Mouse (Mus musculus): ENCODE measurements around the gene Susd6.

Susd6 gene

GRCm38 (mm10) chr12:80789849-80790694 is at the start of gene Susd6:
Gene Susd6, plus strand, starts transcription at chr12:80790510.
- peak; percentile 98 to 99 for DNase-seq (ENCODE audit: low spot score in 2 of 2)

GRCm38 (mm10) chr12:80744614-80745013 is 45.7 kb upstream of the Susd6 start:
- no peak for DNase-seq (ENCODE audit: low spot score in 2 of 2)

- no peak for DNase-seq (ENCODE audit: low spot score in 2 of 2)
Observed at GRCm38 (mm10) chr12:80746031-80746813, 44.1 kb upstream of the Susd6 start.

- no peak for DNase-seq (ENCODE audit: low spot score in 2 of 2)
Observed at GRCm38 (mm10) chr12:80751556-80751955, 38.8 kb upstream of the Susd6 start.

GRCm38 (mm10) chr12:80757751-80758558 is 32.4 kb upstream of the Susd6 start:
- no peak for DNase-seq (ENCODE audit: low spot score in 2 of 2)

- no peak for DNase-seq (ENCODE audit: low spot score in 2 of 2)
Observed at GRCm38 (mm10) chr12:80758559-80759386, 31.5 kb upstream of the Susd6 start.

GRCm38 (mm10) chr12:80759387-80759712 is 31.0 kb upstream of the Susd6 start:
- no peak for DNase-seq (ENCODE audit: low spot score in 2 of 2)

GRCm38 (mm10) chr12:80759713-80760395 is 30.5 kb upstream of the Susd6 start:
- DNase-seq (ENCODE audit: low spot score in 2 of 2): peak in 1 of 2 experiments; percentile 61

- peak; percentile 86 to 90 for DNase-seq (ENCODE audit: low spot score in 2 of 2)
Observed at GRCm38 (mm10) chr12:80760396-80760801, 29.9 kb upstream of the Susd6 start, which contains the start of gene Ccdc177. Gene Ccdc177, minus strand, starts transcription at chr12:80760687.

GRCm38 (mm10) chr12:80762982-80763381 is 27.3 kb upstream of the Susd6 start:
- no peak for DNase-seq (ENCODE audit: low spot score in 2 of 2)

GRCm38 (mm10) chr12:80764116-80764515 is 26.2 kb upstream of the Susd6 start:
- DNase-seq (ENCODE audit: low spot score in 2 of 2): no peak

- DNase-seq (ENCODE audit: low spot score in 2 of 2): peak; percentile 73 to 79
Observed at GRCm38 (mm10) chr12:80769697-80770096, 20.6 kb upstream of the Susd6 start.

- DNase-seq (ENCODE audit: low spot score in 2 of 2): no peak
Observed at GRCm38 (mm10) chr12:80774786-80775185, 15.5 kb upstream of the Susd6 start.

GRCm38 (mm10) chr12:80776046-80776634 is 14.2 kb upstream of the Susd6 start:
- no peak for DNase-seq (ENCODE audit: low spot score in 2 of 2)

- no peak for DNase-seq (ENCODE audit: low spot score in 2 of 2)
Observed at GRCm38 (mm10) chr12:80778188-80778936, 11.9 kb upstream of the Susd6 start.

GRCm38 (mm10) chr12:80779760-80780159 is 10.6 kb upstream of the Susd6 start:
- DNase-seq (ENCODE audit: low spot score in 2 of 2): no peak

GRCm38 (mm10) chr12:80782190-80782589 is 8.1 kb upstream of the Susd6 start:
- DNase-seq (ENCODE audit: low spot score in 2 of 2): no peak

- no peak for DNase-seq (ENCODE audit: low spot score in 2 of 2)
Observed at GRCm38 (mm10) chr12:80782892-80783291, 7.4 kb upstream of the Susd6 start.

GRCm38 (mm10) chr12:80783889-80784288 is 6.4 kb upstream of the Susd6 start:
- DNase-seq (ENCODE audit: low spot score in 2 of 2): no peak
